Mouse (Mus musculus) kidney, embryonic 14.5 days (tissue): ENCODE data around the gene Trim50. TPM values are rescaled to one million over a fixed set of nuclear protein-coding genes. Genes with fewer than 3 reads are reported as not detected.

Source experiments
- ATAC-seq: fragments of 200-750 bp; cut with Nextera tagmentation; 2 replicates; pipeline ENCODE4 v1.8.0; 2017; ENCODE audit warnings: moderate number of reproducible peaks, mild to moderate bottlenecking, moderate TSS enrichment, moderate library complexity; ENCODE audit not compliant: low FRiP score, low TSS enrichment
- H3K27ac ChIP-seq: fragments of 300-500 bp; sonication (generic); 2 replicates; pipeline ENCODE4 v1.5.1; 2014; ENCODE audit warnings: low read depth, mild to moderate bottlenecking, low read length, moderate library complexity, mixed read lengths
- H3K27me3 ChIP-seq: fragments of 300-500 bp; sonication (generic); 2 replicates; pipeline ENCODE4 v1.6.1; 2014; ENCODE audit warnings: mild to moderate bottlenecking, low read length; ENCODE audit not compliant: control insufficient read depth, insufficient read depth
- H3K36me3 ChIP-seq: fragments of 300-500 bp; sonication (generic); 2 replicates; pipeline ENCODE4 v1.6.1; 2014; ENCODE audit warnings: low read length, mixed read lengths; ENCODE audit not compliant: control insufficient read depth, insufficient read depth
- H3K4me1 ChIP-seq: fragments of 300-500 bp; sonication (generic); 2 replicates; pipeline ENCODE4 v1.6.1; 2014; ENCODE audit warnings: low read length, mixed read lengths; ENCODE audit not compliant: control insufficient read depth, insufficient read depth
- H3K4me2 ChIP-seq: fragments of 300-500 bp; sonication (generic); replicated peaks from 2 replicates; pipeline ENCODE4 v1.6.1; 2014; ENCODE audit warnings: low read depth, mild to moderate bottlenecking, low read length
- H3K4me3 ChIP-seq: fragments of 300-500 bp; sonication (generic); 2 replicates; pipeline ENCODE4 v1.5.1; 2014; ENCODE audit warnings: mild to moderate bottlenecking, low read length
- H3K9ac ChIP-seq: fragments of 300-500 bp; sonication (generic); 2 replicates; pipeline ENCODE4 v1.6.1; 2014; ENCODE audit warnings: low read depth, mild to moderate bottlenecking, low read length, moderate library complexity
- H3K9me3 ChIP-seq: fragments of 300-500 bp; sonication (generic); 2 replicates; pipeline ENCODE4 v1.6.1; 2016; ENCODE audit warnings: low read length; ENCODE audit not compliant: control insufficient read depth
- WGBS: fragments of 180-500 bp; shearing (Covaris S2); extraction: QIAGEN DNeasy Blood & Tissue Kit; methylation state at CpG from one replicate; pipeline ENCODE4 v1.1.7; 2014; 5-methylcytosine and 5-hydroxymethylcytosine counted together
- polyA plus RNA-seq: library from polyadenylated mRNA; unstranded; fragments of >200 nt; fragmentation: Nextera tagmentation; extraction: Ambion mirVana; gene quantifications from 2 replicates; pipeline ENCODE4 v1.2.1, GENCODE M21; 2014

Trim50 gene
- polyA plus RNA-seq, 1 experiment from 2014 or later = not detected

DNA sequence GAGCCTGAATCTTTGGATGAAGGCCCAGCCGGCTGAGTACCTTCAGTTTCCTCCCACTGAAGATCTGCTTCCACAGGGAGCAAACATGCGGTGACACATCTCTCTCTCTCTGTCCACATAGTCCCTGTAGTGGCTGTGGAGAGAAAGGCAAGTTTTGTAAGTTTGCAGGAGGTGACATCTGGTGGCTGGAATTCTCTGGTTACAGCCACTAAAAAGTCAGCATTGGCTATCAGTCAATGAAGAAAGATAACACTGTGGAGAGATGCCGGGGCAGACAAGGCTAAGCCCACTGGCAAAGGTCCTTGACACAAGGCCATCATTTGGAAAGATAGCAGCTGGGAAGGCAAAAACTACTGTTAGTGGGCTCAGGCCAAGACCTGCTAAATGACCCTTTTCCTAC lies 15.5 kb upstream of the Trim50 start:
- no peak overlapping the region for H3K9ac ChIP-seq

DNA sequence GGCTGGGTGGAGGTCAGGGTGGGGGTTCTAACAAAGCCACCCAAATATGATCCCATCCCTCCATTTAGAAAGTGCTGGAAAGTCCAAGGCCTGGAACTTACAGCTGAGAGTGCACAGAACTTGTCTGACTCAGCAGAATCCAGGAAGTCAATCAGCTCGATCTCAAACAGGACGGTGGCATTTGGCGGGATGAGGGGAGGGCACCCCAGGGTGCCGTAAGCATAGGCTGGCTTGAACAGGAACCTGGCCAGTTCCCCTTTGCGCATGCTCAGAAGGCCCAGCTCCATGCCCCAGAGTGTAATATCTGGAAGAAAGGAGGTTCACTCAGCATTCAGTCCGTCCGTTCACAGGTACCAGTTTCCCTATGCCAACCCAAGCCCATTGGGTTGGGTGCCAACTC lies 7.1 kb upstream of the Trim50 start:
- WGBS = 81% methylated on average over 7 of the region's 7 CpGs
- no peak for ATAC-seq
- Histone ChIP-seq H3K27me3 (no peaks in the 10 kb centered on the region), H3K4me2 (no peak overlapping the region), H3K4me3 (no peak overlapping the region), H3K27ac (no peak overlapping the region), H3K4me1 (no peaks in the 10 kb centered on the region), H3K36me3 (no peaks in the 10 kb centered on the region), H3K9me3 (peaks cover 3% of the 10 kb centered on the region; the same call in 1 of the 2 replicates), H3K9ac (no peak overlapping the region)

More for the DNA sequence above, 15.5 kb upstream of the Trim50 start:
- Histone ChIP-seq H3K4me3 (no peak overlapping the region), H3K36me3 (no peaks in the 10 kb centered on the region), H3K4me2 (no peak overlapping the region), H3K27ac (no peak overlapping the region), H3K9me3 (no peaks in the 10 kb centered on the region), H3K27me3 (no peaks in the 10 kb centered on the region), H3K4me1 (no peaks in the 10 kb centered on the region)
- WGBS = 33% methylated on average over 3 of the region's 3 CpGs
- ATAC-seq = no peak

DNA sequence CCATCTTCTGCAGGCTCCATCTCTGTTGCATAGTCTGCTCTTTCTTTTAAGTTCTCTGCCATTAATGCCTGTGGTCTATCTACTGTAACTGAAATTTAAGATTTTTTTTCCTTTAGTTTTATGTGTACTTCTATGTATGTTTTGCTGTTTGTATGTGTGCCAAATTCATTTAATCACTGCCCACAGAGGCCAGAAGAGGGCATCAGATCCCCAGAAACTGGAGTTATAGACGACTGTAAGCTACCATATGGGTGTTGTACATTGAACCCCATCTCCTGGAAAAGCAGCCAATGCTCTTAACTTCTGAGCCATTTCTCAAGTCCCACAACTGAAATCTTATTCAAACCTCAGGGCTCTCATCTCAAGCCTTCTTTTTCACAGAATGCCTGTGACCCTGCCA lies 6.7 kb upstream of the Trim50 start:
- no peak for ATAC-seq
- Histone ChIP-seq H3K27me3 (no peaks in the 10 kb centered on the region), H3K36me3 (no peaks in the 10 kb centered on the region)

DNA sequence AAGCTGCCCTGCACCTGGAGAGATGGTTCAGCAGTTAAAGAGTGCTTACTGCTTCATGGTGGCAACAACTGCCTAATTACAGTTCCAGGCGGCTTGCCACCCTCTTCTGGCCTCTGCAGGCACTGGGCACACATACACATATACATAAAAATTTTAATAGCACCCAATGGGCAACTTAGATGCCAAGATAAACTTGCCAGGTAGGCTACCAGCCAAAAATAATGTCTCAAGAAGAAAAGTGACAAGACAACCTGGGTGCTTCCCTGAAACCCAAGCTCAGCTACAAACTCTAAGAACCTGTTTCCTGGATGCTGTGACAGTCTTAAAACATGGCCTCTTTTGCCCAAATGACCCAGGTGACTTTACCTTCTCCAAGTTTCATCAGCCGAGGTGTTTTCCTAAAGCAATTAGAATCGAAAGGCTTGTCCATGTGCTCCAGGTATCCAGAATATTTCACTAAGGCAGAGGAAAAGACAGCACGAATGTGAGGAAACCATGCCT lies 5.5 kb upstream of the Trim50 start:
- H3K27ac ChIP-seq = no peak overlapping the region
- no peak for ATAC-seq

More for the DNA sequence above, 6.7 kb upstream of the Trim50 start:
- no peak overlapping the region for H3K4me2 ChIP-seq
- 30% methylated on average over 1 of the region's 1 CpGs for WGBS
- H3K9ac ChIP-seq = no peak overlapping the region
- H3K9me3 ChIP-seq = peaks cover 3% of the 10 kb centered on the region; the same call in 1 of the 2 replicates
- H3K4me3 ChIP-seq = no peak overlapping the region
- no peak overlapping the region for H3K27ac ChIP-seq
- no peaks in the 10 kb centered on the region for H3K4me1 ChIP-seq

DNA sequence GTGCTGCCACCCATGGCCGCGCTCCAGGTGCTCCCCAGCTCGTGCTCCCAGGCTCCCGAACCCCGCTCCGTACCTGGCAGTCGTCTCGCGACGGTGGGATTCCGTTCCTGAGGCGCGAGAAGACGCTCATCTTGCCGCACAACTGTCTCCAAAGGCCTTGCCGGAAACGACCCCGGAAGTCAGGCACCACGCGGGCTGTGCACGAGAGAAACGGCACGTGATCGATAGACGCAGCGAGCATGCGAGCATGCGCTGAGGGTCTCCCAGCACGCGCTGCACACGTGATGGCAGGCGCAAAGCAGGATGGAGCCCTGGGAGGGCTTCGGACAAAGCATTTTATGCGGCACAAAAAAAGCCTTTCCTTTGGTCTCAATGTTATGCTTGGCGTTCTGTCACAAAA lies 3.2 kb upstream of the Trim50 start, which contains the start of gene Fkbp6:
TSS of gene Fkbp6 (minus strand) at position 183 of the 400 bp plus-strand sequence.
- ATAC-seq = no peak
- Histone ChIP-seq H3K4me2 (no peak within 1 kb of the TSS), H3K27ac (no peak within 1 kb of the TSS), H3K4me3 (no peak within 1 kb of the TSS), H3K36me3 (no peaks in the 10 kb centered on the region), H3K4me1 (no peaks in the 10 kb centered on the region), H3K9ac (no peak within 1 kb of the TSS), H3K27me3 (peaks cover 9% of the 10 kb centered on the region), H3K9me3 (peaks cover 3% of the 10 kb centered on the region; the same call in 1 of the 2 replicates)
- WGBS = 90% methylated on average over 35 of the region's 35 CpGs

More for the DNA sequence above, 5.5 kb upstream of the Trim50 start:
- Histone ChIP-seq H3K27me3 (peaks cover under 1% of the 10 kb centered on the region; the same call in 1 of the 2 replicates), H3K36me3 (no peaks in the 10 kb centered on the region), H3K9me3 (peaks cover 3% of the 10 kb centered on the region; the same call in 1 of the 2 replicates), H3K4me3 (no peak overlapping the region), H3K9ac (no peak overlapping the region), H3K4me1 (no peaks in the 10 kb centered on the region), H3K4me2 (no peak overlapping the region)
- 74% methylated on average over 4 of the region's 4 CpGs for WGBS

DNA sequence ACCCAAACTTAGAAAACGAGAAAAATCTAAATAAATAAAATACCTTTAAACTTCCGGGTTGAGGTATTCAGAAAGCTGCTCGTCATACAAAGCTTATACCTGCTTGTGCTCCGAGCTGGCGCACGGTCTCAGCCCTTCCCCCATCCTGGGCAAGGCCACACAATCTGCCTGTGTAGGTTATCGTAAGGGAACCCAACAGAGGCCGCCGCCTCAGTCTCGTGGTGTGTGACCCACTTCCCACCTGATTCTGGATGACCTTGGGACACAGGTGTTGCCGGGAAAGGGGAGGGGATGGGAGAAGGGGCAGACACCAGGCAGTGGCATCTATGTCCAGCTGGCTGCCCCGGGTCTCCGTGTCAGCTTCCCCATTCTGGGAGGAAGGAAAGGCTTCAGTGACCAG lies 1.5 kb upstream of the Trim50 start:
- Histone ChIP-seq H3K9me3 (peaks cover 3% of the 10 kb centered on the region; the same call in 1 of the 2 replicates), H3K4me2 (no peak overlapping the region), H3K36me3 (no peaks in the 10 kb centered on the region), H3K4me1 (no peaks in the 10 kb centered on the region), H3K9ac (no peak overlapping the region), H3K27me3 (peaks cover 9% of the 10 kb centered on the region), H3K4me3 (no peak overlapping the region), H3K27ac (no peak overlapping the region)
- WGBS = 89% methylated on average over 13 of the region's 13 CpGs
- no peak for ATAC-seq

DNA sequence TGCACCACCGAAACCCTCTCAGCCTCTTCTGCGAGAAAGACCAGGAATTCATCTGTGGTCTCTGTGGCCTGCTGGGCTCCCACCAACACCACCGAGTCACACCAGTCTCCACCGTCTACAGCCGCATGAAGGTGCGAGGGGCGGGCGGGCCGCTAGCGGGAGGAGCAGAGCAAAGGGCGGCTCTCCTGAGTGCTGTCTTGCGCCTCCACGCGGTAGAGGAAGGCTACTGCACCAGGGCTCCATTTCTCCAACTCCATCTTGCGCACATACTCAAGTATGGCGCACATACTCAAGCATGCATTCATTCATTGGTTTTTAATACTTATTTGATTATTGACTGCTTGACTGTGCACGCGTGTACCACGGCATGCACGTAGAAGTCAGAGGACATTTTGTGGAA lies 469 bp downstream of the Trim50 start:
- Histone ChIP-seq H3K9me3 (peaks cover 3% of the 10 kb centered on the region; the same call in 1 of the 2 replicates), H3K4me3 (no peak overlapping the region), H3K4me2 (no peak overlapping the region), H3K9ac (no peak overlapping the region), H3K36me3 (no peaks in the 10 kb centered on the region), H3K4me1 (no peaks in the 10 kb centered on the region), H3K27me3 (peaks cover 9% of the 10 kb centered on the region), H3K27ac (no peak overlapping the region)
- WGBS = 23% methylated on average over 19 of the region's 20 CpGs
- no peak for ATAC-seq

DNA sequence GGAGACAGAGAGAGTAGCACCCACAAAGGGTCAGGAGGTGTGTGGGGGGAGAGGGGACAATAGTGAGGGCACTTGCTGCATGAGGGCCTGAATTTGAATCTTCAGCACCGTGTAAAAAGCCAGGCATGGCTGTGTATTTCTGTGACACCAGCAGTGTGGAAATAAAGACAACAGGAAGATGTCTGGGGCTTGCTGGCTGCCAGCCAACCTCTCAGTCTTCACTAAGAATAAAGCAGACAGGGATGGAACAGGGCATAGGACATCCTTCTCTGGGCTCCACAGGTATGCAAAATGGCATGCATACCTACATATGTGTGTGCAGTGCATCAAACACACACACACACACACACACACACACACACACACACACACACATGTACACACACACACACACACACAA lies 3.0 kb downstream of the Trim50 start:
- no peak overlapping the region for H3K27ac ChIP-seq
- H3K9me3 ChIP-seq = no peaks in the 10 kb centered on the region
- WGBS = 40% methylated on average over 1 of the region's 1 CpGs
- no peak overlapping the region for H3K9ac ChIP-seq
- H3K4me1 ChIP-seq = no peaks in the 10 kb centered on the region
- no peak overlapping the region for H3K4me3 ChIP-seq
- no peak for ATAC-seq
- peaks cover 9% of the 10 kb centered on the region for H3K27me3 ChIP-seq
- H3K4me2 ChIP-seq = no peak overlapping the region
- no peaks in the 10 kb centered on the region for H3K36me3 ChIP-seq

DNA sequence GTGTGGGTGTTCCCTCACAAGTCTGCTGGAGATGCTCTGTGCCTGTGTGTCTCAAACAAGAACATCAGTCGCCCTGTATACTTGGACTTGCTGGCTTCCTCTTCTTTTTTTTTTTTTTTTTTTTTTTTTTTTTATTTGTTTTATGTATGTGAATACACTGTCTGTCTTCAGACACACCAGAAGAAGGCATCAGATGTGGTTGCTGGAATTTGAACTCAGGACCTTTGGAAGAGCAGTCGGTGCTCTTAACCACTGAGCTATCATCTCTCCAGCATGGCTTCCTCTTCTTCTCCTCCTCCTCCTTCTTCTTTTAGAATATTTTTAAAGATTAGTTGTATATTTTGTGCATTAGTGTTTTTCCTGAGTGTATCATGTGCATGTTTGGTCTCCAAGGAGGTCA lies 4.5 kb downstream of the Trim50 start:
- Histone ChIP-seq H3K4me2 (no peak overlapping the region), H3K9me3 (no peaks in the 10 kb centered on the region), H3K9ac (no peak overlapping the region), H3K4me3 (no peak overlapping the region), H3K4me1 (no peaks in the 10 kb centered on the region), H3K36me3 (no peaks in the 10 kb centered on the region), H3K27me3 (peaks cover 9% of the 10 kb centered on the region), H3K27ac (no peak overlapping the region)
- 73% methylated on average over 2 of the region's 2 CpGs for WGBS
- no peak for ATAC-seq
